Mouse (Mus musculus): ENCODE results near the gene Atp6v1e1. TPM values are rescaled to one million over a fixed set of nuclear protein-coding genes. Genes with fewer than 3 reads are reported as not detected.

Atp6v1e1 gene
- polyA plus RNA-seq, 1 experiment from 2014 or later = 121 TPM

- Histone ChIP-seq H3K27ac (peak overlapping the region; percentile 96), H3K36me3 (0 out of 2 replicates have a peak, but pooled peaks cover 7% of the 10 kb centered on the region), H3K4me1 (peaks cover 5% of the 10 kb centered on the region; the same call in 1 of the 2 replicates), H3K9ac (peak overlapping the region; percentile 95), H3K4me3 (peak overlapping the region; percentile 95), H3K27me3 (no peaks in the 10 kb centered on the region), H3K4me2 (replicated peaks) (peak overlapping the region; percentile 73), H3K9me3 (no peaks in the 10 kb centered on the region)
- WGBS = 3% methylated on average over 37 of the region's 37 CpGs
- peak; percentile 83; the same call in 1 of the 2 replicates for ATAC-seq (ENCODE audit: insufficient number of reproducible peaks, insufficient read depth, low FRiP score, low TSS enrichment)
Observed at GRCm38 (mm10) chr6:120836389-120837151, 14.0 kb upstream of the Atp6v1e1 start.

- Histone ChIP-seq H3K9me3 (no peaks in the 10 kb centered on the region), H3K27ac (peak within 1 kb of the TSS; percentile 96), H3K27me3 (no peaks in the 10 kb centered on the region), H3K4me1 (peaks cover 5% of the 10 kb centered on the region; the same call in 1 of the 2 replicates), H3K9ac (peak within 1 kb of the TSS; percentile 95), H3K36me3 (0 out of 2 replicates have a peak, but pooled peaks cover 7% of the 10 kb centered on the region), H3K4me2 (replicated peaks) (peak within 1 kb of the TSS; percentile 73), H3K4me3 (peak within 1 kb of the TSS; percentile 95)
- 6% methylated on average over 40 of the region's 40 CpGs for whole genome bisulfite sequencing
- peak; percentile 87 for ATAC-seq (ENCODE audit: insufficient number of reproducible peaks, insufficient read depth, low FRiP score, low TSS enrichment)
Observed at GRCm38 (mm10) chr6:120835474-120836374, 13.1 kb upstream of the Atp6v1e1 start, which contains the start of gene Bcl2l13. Gene Bcl2l13 (plus strand): TSS chr6:120836212.

- H3K36me3 ChIP-seq = 0 out of 2 replicates have a peak, but pooled peaks cover 3% of the 10 kb centered on the region
- H3K4me1 ChIP-seq = peaks cover 5% of the 10 kb centered on the region; the same call in 1 of the 2 replicates
- H3K27me3 ChIP-seq = no peaks in the 10 kb centered on the region
- no peaks in the 10 kb centered on the region for H3K9me3 ChIP-seq
- no peak for ATAC-seq (ENCODE audit: insufficient number of reproducible peaks, insufficient read depth, low FRiP score, low TSS enrichment)
- no peak overlapping the region for H3K9ac ChIP-seq
- no peak overlapping the region for H3K4me3 ChIP-seq
- 86% methylated on average over 4 of the region's 4 CpGs for WGBS
- no peak overlapping the region for H3K4me2 ChIP-seq (replicated peaks)
- H3K27ac ChIP-seq = no peak overlapping the region
Observed at GRCm38 (mm10) chr6:120834766-120835321, 12.3 kb upstream of the Atp6v1e1 start.

GRCm38 (mm10) chr6:120832097-120832496, 9.5 kb upstream of the Atp6v1e1 start:
- WGBS = 76% methylated on average over 4 of the region's 4 CpGs
- Histone ChIP-seq H3K27ac (no peak overlapping the region), H3K9ac (no peak overlapping the region), H3K4me2 (replicated peaks) (no peak overlapping the region), H3K4me3 (no peak overlapping the region), H3K36me3 (no peaks in the 10 kb centered on the region), H3K27me3 (no peaks in the 10 kb centered on the region), H3K9me3 (no peaks in the 10 kb centered on the region), H3K4me1 (peaks cover 3% of the 10 kb centered on the region; the same call in 1 of the 2 replicates)
- ATAC-seq (ENCODE audit: insufficient number of reproducible peaks, insufficient read depth, low FRiP score, low TSS enrichment) = no peak

- no peaks in the 10 kb centered on the region for H3K4me1 ChIP-seq
- no peak for ATAC-seq (ENCODE audit: insufficient number of reproducible peaks, insufficient read depth, low FRiP score, low TSS enrichment)
- H3K9me3 ChIP-seq = no peaks in the 10 kb centered on the region
- WGBS = 62% methylated on average over 4 of the region's 4 CpGs
- no peak overlapping the region for H3K4me2 ChIP-seq (replicated peaks)
- no peaks in the 10 kb centered on the region for H3K36me3 ChIP-seq
- H3K4me3 ChIP-seq = no peak overlapping the region
- 0 out of 2 replicates have a peak overlapping the region, but pooled peaks have one; percentile 23 for H3K27ac ChIP-seq
- no peaks in the 10 kb centered on the region for H3K27me3 ChIP-seq
- no peak overlapping the region for H3K9ac ChIP-seq
Observed at GRCm38 (mm10) chr6:120830866-120831608, 8.4 kb upstream of the Atp6v1e1 start.

GRCm38 (mm10) chr6:120830056-120830455, 7.5 kb upstream of the Atp6v1e1 start:
- H3K9ac ChIP-seq = no peak overlapping the region
- no peaks in the 10 kb centered on the region for H3K36me3 ChIP-seq
- ATAC-seq (ENCODE audit: insufficient number of reproducible peaks, insufficient read depth, low FRiP score, low TSS enrichment) = no peak
- H3K4me2 ChIP-seq (replicated peaks) = no peak overlapping the region
- WGBS = 33% methylated on average over 1 of the region's 1 CpGs
- no peak overlapping the region for H3K4me3 ChIP-seq
- no peaks in the 10 kb centered on the region for H3K9me3 ChIP-seq
- no peaks in the 10 kb centered on the region for H3K4me1 ChIP-seq
- H3K27ac ChIP-seq = no peak overlapping the region
- no peaks in the 10 kb centered on the region for H3K27me3 ChIP-seq

- H3K27ac ChIP-seq = no peak overlapping the region
- 76% methylated on average over 10 of the region's 10 CpGs for WGBS
- no peaks in the 10 kb centered on the region for H3K9me3 ChIP-seq
- H3K27me3 ChIP-seq = no peaks in the 10 kb centered on the region
- no peak for ATAC-seq (ENCODE audit: insufficient number of reproducible peaks, insufficient read depth, low FRiP score, low TSS enrichment)
- H3K4me3 ChIP-seq = peak overlapping the region; percentile 93; the same call in 1 of the 2 replicates
- peaks cover 9% of the 10 kb centered on the region for H3K4me1 ChIP-seq
- peaks cover 13% of the 10 kb centered on the region for H3K36me3 ChIP-seq
- H3K4me2 ChIP-seq (replicated peaks) = 0 out of 2 replicates have a peak overlapping the region, but pooled peaks have one; percentile 9
- no peak overlapping the region for H3K9ac ChIP-seq
Observed at GRCm38 (mm10) chr6:120822937-120823614, 483 bp upstream of the Atp6v1e1 start.

GRCm38 (mm10) chr6:120821715-120822114, 878 bp downstream of the Atp6v1e1 start:
- Histone ChIP-seq H3K36me3 (peaks cover 23% of the 10 kb centered on the region), H3K4me1 (peaks cover 9% of the 10 kb centered on the region), H3K27me3 (no peaks in the 10 kb centered on the region), H3K9me3 (no peaks in the 10 kb centered on the region), H3K4me2 (replicated peaks) (peak overlapping the region; percentile 69), H3K4me3 (peak overlapping the region; percentile 93), H3K9ac (peak overlapping the region; percentile 87), H3K27ac (no peak overlapping the region)
- no peak for ATAC-seq (ENCODE audit: insufficient number of reproducible peaks, insufficient read depth, low FRiP score, low TSS enrichment)
- 56% methylated on average over 5 of the region's 5 CpGs for WGBS

GRCm38 (mm10) chr6:120820941-120821340, 1.7 kb downstream of the Atp6v1e1 start:
- Histone ChIP-seq H3K4me3 (no peak overlapping the region; the same call in 1 of the 2 replicates), H3K27me3 (no peaks in the 10 kb centered on the region), H3K9me3 (no peaks in the 10 kb centered on the region), H3K4me1 (peaks cover 9% of the 10 kb centered on the region), H3K4me2 (replicated peaks) (no peak overlapping the region), H3K27ac (no peak overlapping the region), H3K36me3 (peaks cover 23% of the 10 kb centered on the region), H3K9ac (no peak overlapping the region)
- ATAC-seq (ENCODE audit: insufficient number of reproducible peaks, insufficient read depth, low FRiP score, low TSS enrichment) = no peak
- 89% methylated on average over 1 of the region's 1 CpGs for WGBS

GRCm38 (mm10) chr6:120820144-120820543, 2.4 kb downstream of the Atp6v1e1 start:
- H3K27me3 ChIP-seq = no peaks in the 10 kb centered on the region
- H3K27ac ChIP-seq = no peak overlapping the region
- 81% methylated on average over 5 of the region's 5 CpGs for WGBS
- H3K9me3 ChIP-seq = no peaks in the 10 kb centered on the region
- 0 out of 2 replicates have a peak overlapping the region, but pooled peaks have one; percentile 7 for H3K4me2 ChIP-seq (replicated peaks)
- peaks cover 9% of the 10 kb centered on the region for H3K4me1 ChIP-seq
- H3K9ac ChIP-seq = no peak overlapping the region
- no peak for ATAC-seq (ENCODE audit: insufficient number of reproducible peaks, insufficient read depth, low FRiP score, low TSS enrichment)
- peaks cover 23% of the 10 kb centered on the region for H3K36me3 ChIP-seq
- H3K4me3 ChIP-seq = no peak overlapping the region

Measured in embryonic facial prominence, embryonic 12.5 days (tissue).